12 mouse cellular contexts compared by ENCODE assay signal in genomic region chr16:74092997-74093801, GRCm38 (mm10).
DNase-seq lines count a peak whose midpoint lies in the region; ATAC-seq and TF ChIP-seq lines count a peak whose summit lies in the region.
"Had no signal": no experiment of that assay in that cellular context is flagged by ENCODE, and none has a peak within 500 bp of the region (broad histone marks: within the 10 kb centered on the region; RNA-seq: fewer than 3 reads in every experiment).

No protein-coding gene starts in this region.

- no peaks in the 10 kb centered on the region for H3K36me3 ChIP-seq in forebrain, embryonic 14.5 days (ENCODE audit: control insufficient read depth, insufficient read depth, low read length)
- H3K36me3 ChIP-seq in forebrain, embryonic 11.5 days (ENCODE audit: control insufficient read depth, insufficient read depth, low read length), result no peaks in the 10 kb centered on the region
- H3K36me3 ChIP-seq in midbrain, embryonic 11.5 days (ENCODE audit: control insufficient read depth, insufficient read depth, low read length), result no peaks in the 10 kb centered on the region
- no peaks in the 10 kb centered on the region for H3K36me3 ChIP-seq in midbrain, postnatal 0 days (ENCODE audit: insufficient read depth, low read length)

- no peak overlapping the region for H3K4me2 ChIP-seq in forebrain, embryonic 14.5 days (ENCODE audit: low read length)
- H3K4me2 ChIP-seq in forebrain, embryonic 11.5 days (ENCODE audit: low read depth, low read length, severe bottlenecking), result no peak overlapping the region
- H3K4me2 ChIP-seq in midbrain, embryonic 11.5 days, result no peak overlapping the region
- no peak overlapping the region for H3K4me2 ChIP-seq in midbrain, postnatal 0 days (ENCODE audit: low read depth, low read length, poor library complexity, severe bottlenecking)

- no peaks in the 10 kb centered on the region for H3K27me3 ChIP-seq in forebrain, embryonic 14.5 days (replicated peaks; ENCODE audit: control insufficient read depth, insufficient read depth, low read length)
- H3K27me3 ChIP-seq in forebrain, embryonic 11.5 days (ENCODE audit: control insufficient read depth, insufficient read depth, low read length), result no peaks in the 10 kb centered on the region
- H3K27me3 ChIP-seq in midbrain, embryonic 11.5 days (ENCODE audit: control insufficient read depth, insufficient read depth, low read length), result no peaks in the 10 kb centered on the region
- no peaks in the 10 kb centered on the region for H3K27me3 ChIP-seq in midbrain, postnatal 0 days (ENCODE audit: insufficient read depth, low read length)

- H3K27ac ChIP-seq in forebrain, embryonic 14.5 days (ENCODE audit: low read depth, low read length), result no peak overlapping the region
- H3K27ac ChIP-seq in forebrain, embryonic 11.5 days (ENCODE audit: low read depth, low read length), result no peak overlapping the region
- no peak overlapping the region for H3K27ac ChIP-seq in midbrain, embryonic 11.5 days (ENCODE audit: low read depth, low read length)
- H3K27ac ChIP-seq in midbrain, postnatal 0 days (ENCODE audit: low read depth, low read length), result no peak overlapping the region
- H3K27ac ChIP-seq: macrophage had no signal

- no peak for TF ChIP-seq CTCF in midbrain, postnatal 0 days (IDR thresholded peaks at IDR 0.05)

- 0 out of 2 replicates have a peak, but pooled peaks have one; percentile 27 for ATAC-seq in forebrain, embryonic 14.5 days
- ATAC-seq in forebrain, embryonic 11.5 days (replicated peaks; ENCODE audit: low FRiP score), result no peak
- no peak for ATAC-seq in midbrain, embryonic 11.5 days (ENCODE audit: low FRiP score)
- no peak for ATAC-seq in midbrain, postnatal 0 days (ENCODE audit: low FRiP score)

- H3K9ac ChIP-seq in forebrain, embryonic 14.5 days (ENCODE audit: low read length), result no peak overlapping the region
- no peak overlapping the region for H3K9ac ChIP-seq in forebrain, embryonic 11.5 days (ENCODE audit: low read length)
- no peak overlapping the region for H3K9ac ChIP-seq in midbrain, embryonic 11.5 days (ENCODE audit: low read length)
- no peak overlapping the region for H3K9ac ChIP-seq in midbrain, postnatal 0 days (replicated peaks; ENCODE audit: low read length, poor library complexity, severe bottlenecking)

- H3K4me3 ChIP-seq in forebrain, embryonic 14.5 days (ENCODE audit: low read depth, low read length), result no peak overlapping the region
- H3K4me3 ChIP-seq in forebrain, embryonic 11.5 days (ENCODE audit: low read depth, low read length), result no peak overlapping the region
- no peak overlapping the region for H3K4me3 ChIP-seq in midbrain, embryonic 11.5 days (ENCODE audit: low read depth, low read length)
- no peak overlapping the region for H3K4me3 ChIP-seq in midbrain, postnatal 0 days (ENCODE audit: low read depth, low read length)

- no peaks in the 10 kb centered on the region for H3K9me3 ChIP-seq in forebrain, embryonic 14.5 days (replicated peaks; ENCODE audit: control insufficient read depth, low read length)
- no peaks in the 10 kb centered on the region for H3K9me3 ChIP-seq in forebrain, embryonic 11.5 days (ENCODE audit: control insufficient read depth, low read length)
- no peaks in the 10 kb centered on the region for H3K9me3 ChIP-seq in midbrain, embryonic 11.5 days (ENCODE audit: control insufficient read depth, low read length)
- H3K9me3 ChIP-seq in midbrain, postnatal 0 days (ENCODE audit: low read length), result no peaks in the 10 kb centered on the region

- peak; percentile 37 for DNase-seq in forebrain, embryonic 14.5 days (ENCODE audit: low spot score)
- no peak for DNase-seq in forebrain, embryonic 11.5 days (ENCODE audit: low spot score)
- DNase-seq in midbrain, embryonic 11.5 days (ENCODE audit: low spot score, missing footprints), result peak; percentile 86
- DNase-seq in midbrain, postnatal 0 days (ENCODE audit: low spot score), result no peak
- DNase-seq in kidney, postnatal 4 days, result peak; percentile 5 to 12
- DNase-seq in thymus, adult 18-20 months, result no peak
- DNase-seq in adrenal gland, adult 2 months, result no peak
- DNase-seq in ovary, postnatal 14 days (ENCODE audit: low spot score), result no peak
- DNase-seq: adrenal gland, postnatal 36 days; cerebellum, postnatal 25 days; gastrocnemius, postnatal 25 days had no signal

- H3K4me1 ChIP-seq in forebrain, embryonic 14.5 days (ENCODE audit: control insufficient read depth, insufficient read depth, low read length), result peaks cover 11% of the 10 kb centered on the region; the same call in 1 of the 2 replicates
- H3K4me1 ChIP-seq in forebrain, embryonic 11.5 days (replicated peaks; ENCODE audit: control insufficient read depth, insufficient read depth, low read length), result no peaks in the 10 kb centered on the region
- H3K4me1 ChIP-seq in midbrain, embryonic 11.5 days (ENCODE audit: control insufficient read depth, insufficient read depth, low read length), result 0 out of 2 replicates have a peak, but pooled peaks cover 2% of the 10 kb centered on the region
- no peaks in the 10 kb centered on the region for H3K4me1 ChIP-seq in midbrain, postnatal 0 days (ENCODE audit: insufficient read depth, low read length)

- WGBS in forebrain, embryonic 14.5 days, result 51% methylated on average over 7 of the region's 7 CpGs
- WGBS in forebrain, embryonic 11.5 days, result 68% methylated on average over 7 of the region's 7 CpGs
- WGBS in midbrain, embryonic 11.5 days, result 74% methylated on average over 7 of the region's 7 CpGs
- WGBS in midbrain, postnatal 0 days, result 69% methylated on average over 7 of the region's 7 CpGs

Comparison
In these comparisons a context has a peak if more than half of its experiments do, and no peak if none do; other contexts are left out.
1. DNase-seq: peak in forebrain, embryonic 14.5 days (single experiment), midbrain, embryonic 11.5 days (single experiment) and kidney, postnatal 4 days (2 of 2); none in forebrain, embryonic 11.5 days (single experiment), midbrain, postnatal 0 days (single experiment), thymus, adult 18-20 months (0 of 2), adrenal gland, adult 2 months (single experiment) and ovary, postnatal 14 days (single experiment).